Mouse (Mus musculus): ENCODE data around the gene Depp1. TPM values are rescaled to one million over a fixed set of nuclear protein-coding genes. Genes with fewer than 3 reads are reported as not detected.

Depp1 gene
- total and polyA plus RNA-seq, 2 experiments from 2014 or later: 41.3 to 347 TPM

DNA sequence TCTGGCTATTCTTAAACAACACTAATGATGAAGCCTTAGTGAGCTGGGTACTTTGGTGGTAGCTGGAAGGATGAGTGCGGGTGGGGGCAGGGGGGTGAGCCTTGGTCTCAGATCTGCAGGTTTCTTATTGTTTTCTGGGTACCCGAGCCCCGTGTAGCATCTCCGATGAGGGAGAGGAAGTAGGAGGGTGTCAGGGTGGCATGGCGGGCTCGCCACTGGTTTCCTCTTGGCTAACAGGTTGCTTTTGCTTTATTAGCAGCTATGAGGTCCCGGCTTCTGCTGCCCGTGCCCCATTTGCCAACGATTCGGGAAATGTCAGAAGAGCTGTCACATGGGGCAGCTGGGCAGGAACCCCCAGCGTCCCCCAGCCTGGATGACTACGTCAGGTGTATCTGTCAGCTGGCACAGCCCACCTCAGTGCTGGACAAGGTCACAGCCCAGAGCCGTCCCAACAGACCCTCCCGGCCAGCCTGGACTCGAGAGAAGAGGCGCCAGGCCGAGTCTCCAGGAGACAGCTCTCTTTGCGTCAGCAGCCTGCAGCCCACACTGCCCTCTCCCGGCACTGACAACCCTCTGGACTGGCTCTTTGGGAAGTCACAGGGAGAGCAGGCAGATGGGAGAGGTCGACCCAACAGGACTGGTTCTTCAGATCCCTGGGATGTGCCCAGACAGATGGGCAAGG is 1.2 kb downstream of the Depp1 start:
- peak overlapping the region; percentile 94 for H3K27ac ChIP-seq (ENCODE audit: low read depth)
- 27% methylated on average over 20 of the region's 20 CpGs for WGBS

DNA sequence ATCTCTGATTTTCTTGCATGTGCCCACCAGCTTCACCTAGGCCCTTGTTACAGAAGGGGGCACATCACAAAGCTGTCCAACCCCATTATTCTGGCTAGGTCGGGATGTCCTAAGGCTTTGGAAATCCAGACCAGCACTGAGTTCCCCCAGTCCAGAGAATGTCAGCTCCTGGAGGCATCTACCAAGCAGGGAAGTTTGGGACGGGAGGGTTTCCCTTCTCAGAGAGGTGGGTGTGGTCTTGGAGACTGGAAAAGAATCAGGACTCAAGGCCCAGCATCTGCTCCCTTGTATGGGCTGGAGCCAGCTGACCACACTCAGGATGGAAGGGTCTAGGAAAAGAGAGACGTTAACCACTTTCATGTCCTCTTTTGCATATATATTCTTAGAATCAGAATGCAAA is 2.8 kb downstream of the Depp1 start:
- Histone ChIP-seq H3K27ac (ENCODE audit: low read depth) (peak overlapping the region; percentile 94), H3K4me3 (ENCODE audit: low read depth, low read length) (peak overlapping the region; percentile 56; the same call in 1 of the 2 replicates), H3K4me1 (ENCODE audit: control insufficient read depth, insufficient read depth) (peaks cover 10% of the 10 kb centered on the region; the same call in 1 of the 2 replicates), H3K36me3 (replicated peaks; ENCODE audit: control insufficient read depth, insufficient read depth, low read length) (peaks cover 13% of the 10 kb centered on the region; the same call in 1 of the 2 replicates), H3K4me2 (ENCODE audit: low read depth, low read length) (peak overlapping the region; percentile 73), H3K27me3 (ENCODE audit: control insufficient read depth, insufficient read depth, low read length) (no peaks in the 10 kb centered on the region), H3K9me3 (replicated peaks; ENCODE audit: control insufficient read depth, low read length) (no peaks in the 10 kb centered on the region), H3K9ac (replicated peaks; ENCODE audit: low read depth, low read length) (peak overlapping the region; percentile 45)
- no peak for ATAC-seq (ENCODE audit: insufficient read depth, low read depth)
- no peak for DNase-seq (ENCODE audit: low spot score)
- TF ChIP-seq CTCF (IDR thresholded peaks at IDR 0.05; ENCODE audit: low read depth): no peak
- no peak for TF ChIP-seq EP300 (IDR thresholded peaks at IDR 0.05; ENCODE audit: low read depth)
- 58% methylated on average over 3 of the region's 3 CpGs for WGBS

More for the DNA sequence above, 1.2 kb downstream of the Depp1 start:
- DNase-seq (ENCODE audit: low spot score) (peak; percentile 80), ATAC-seq (ENCODE audit: insufficient read depth, low read depth) (peak; percentile 74)
- Histone ChIP-seq H3K4me2 (ENCODE audit: low read depth, low read length) (peak overlapping the region; percentile 73), H3K9me3 (replicated peaks; ENCODE audit: control insufficient read depth, low read length) (no peaks in the 10 kb centered on the region), H3K9ac (replicated peaks; ENCODE audit: low read depth, low read length) (peak overlapping the region; percentile 79), H3K27me3 (ENCODE audit: control insufficient read depth, insufficient read depth, low read length) (no peaks in the 10 kb centered on the region), H3K4me1 (ENCODE audit: control insufficient read depth, insufficient read depth) (peaks cover 21% of the 10 kb centered on the region; the same call in 1 of the 2 replicates), H3K4me3 (ENCODE audit: low read depth, low read length) (peak overlapping the region; percentile 56), H3K36me3 (replicated peaks; ENCODE audit: control insufficient read depth, insufficient read depth, low read length) (peaks cover 13% of the 10 kb centered on the region; the same call in 1 of the 2 replicates)
- TF ChIP-seq EP300 (IDR thresholded peaks at IDR 0.05; ENCODE audit: low read depth) (0 out of 2 replicates have a peak, but pooled peaks have one; percentile 32), CTCF (IDR thresholded peaks at IDR 0.05; ENCODE audit: low read depth) (peak; percentile 84)

DNA sequence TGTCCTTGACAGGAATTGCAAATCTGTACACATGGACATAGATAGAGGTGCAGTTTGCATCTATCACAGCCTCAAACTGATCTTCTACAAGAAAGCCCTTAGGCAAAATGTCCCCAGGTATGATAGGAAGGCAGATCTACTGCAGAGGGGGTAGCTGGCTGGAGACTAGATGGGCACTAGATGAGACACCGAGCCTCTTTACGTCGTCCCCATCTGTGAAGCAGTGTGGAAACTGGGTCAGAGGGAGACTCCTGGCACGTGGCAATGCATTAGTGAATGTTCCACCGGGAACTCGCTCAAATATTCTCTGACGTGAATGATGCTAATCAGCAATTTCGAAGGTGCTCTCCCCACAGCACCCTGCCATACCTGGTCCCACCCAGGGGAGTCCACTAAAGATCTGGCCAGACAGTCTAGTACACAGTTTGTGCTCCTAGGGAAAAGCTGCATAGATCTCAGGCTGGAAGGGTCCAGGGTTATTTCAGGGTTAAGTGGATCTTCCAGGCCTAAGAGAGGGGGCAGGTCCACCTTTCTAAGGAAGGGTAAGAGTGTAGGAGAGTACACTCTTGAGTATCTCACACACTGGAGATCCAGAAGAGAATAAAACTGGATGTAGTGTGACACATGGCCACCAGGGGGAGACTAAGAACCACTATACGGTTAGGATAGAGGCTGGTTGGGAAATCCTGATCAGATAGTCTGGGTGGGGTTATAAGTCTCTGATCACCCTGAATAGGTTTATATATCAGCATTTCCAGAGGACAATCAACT is 3.5 kb downstream of the Depp1 start:
- Histone ChIP-seq H3K4me3 (ENCODE audit: low read depth, low read length) (no peak overlapping the region), H3K9me3 (replicated peaks; ENCODE audit: control insufficient read depth, low read length) (no peaks in the 10 kb centered on the region), H3K27me3 (ENCODE audit: control insufficient read depth, insufficient read depth, low read length) (no peaks in the 10 kb centered on the region), H3K4me1 (ENCODE audit: control insufficient read depth, insufficient read depth) (peaks cover 9% of the 10 kb centered on the region; the same call in 1 of the 2 replicates), H3K36me3 (replicated peaks; ENCODE audit: control insufficient read depth, insufficient read depth, low read length) (peaks cover 13% of the 10 kb centered on the region; the same call in 1 of the 2 replicates), H3K9ac (replicated peaks; ENCODE audit: low read depth, low read length) (no peak overlapping the region), H3K27ac (ENCODE audit: low read depth) (no peak overlapping the region; the same call in 1 of the 2 replicates), H3K4me2 (ENCODE audit: low read depth, low read length) (peak overlapping the region; percentile 73)
- ATAC-seq (ENCODE audit: insufficient read depth, low read depth) (peak; percentile 34), DNase-seq (ENCODE audit: low spot score) (peak; percentile 66)
- TF ChIP-seq EP300 (IDR thresholded peaks at IDR 0.05; ENCODE audit: low read depth): no peak
- TF ChIP-seq CTCF (IDR thresholded peaks at IDR 0.05; ENCODE audit: low read depth): peak; percentile 87
- WGBS: 51% methylated on average over 9 of the region's 9 CpGs

DNA sequence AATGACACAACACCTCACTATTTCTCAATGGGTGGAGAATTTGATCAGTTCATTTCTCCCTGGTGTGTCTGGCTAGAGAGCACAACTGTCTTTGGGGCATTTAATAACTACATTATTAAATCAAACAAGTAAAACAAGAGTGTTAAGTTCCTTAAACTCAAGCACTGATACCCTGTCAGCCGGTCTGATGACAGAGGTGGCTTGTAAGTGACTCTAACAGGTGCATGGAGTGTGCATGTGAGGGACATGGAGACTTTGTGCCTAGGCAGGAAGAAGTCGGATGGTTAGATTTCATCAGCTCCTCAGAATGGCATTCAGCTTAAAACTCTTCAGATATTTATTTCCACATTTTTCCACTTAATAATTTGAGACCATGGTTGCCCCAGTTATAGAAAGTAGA is 13.0 kb downstream of the Depp1 start:
- no peak for ATAC-seq (ENCODE audit: insufficient read depth, low read depth)
- 77% methylated on average over 2 of the region's 2 CpGs for WGBS

DNA sequence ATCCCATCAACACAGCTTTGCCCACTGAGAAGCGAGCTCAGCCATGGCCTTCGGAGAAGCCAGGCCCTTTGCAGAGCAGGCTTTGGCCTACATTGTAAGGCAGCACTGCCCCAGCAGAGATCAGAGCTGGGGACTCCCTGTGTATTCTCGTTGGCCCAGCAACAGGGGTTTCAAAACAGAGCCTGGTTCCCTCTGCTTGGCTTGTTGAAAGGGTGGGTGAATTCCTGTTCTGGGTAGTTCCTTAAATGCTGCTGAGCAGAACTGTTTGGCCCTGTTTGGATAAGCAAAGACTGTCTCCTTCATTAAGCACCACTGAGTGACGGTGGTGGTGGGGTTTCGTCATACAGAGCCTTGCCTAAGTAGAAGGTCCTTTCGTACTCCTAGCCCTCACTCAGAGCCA is 13.6 kb downstream of the Depp1 start:
- no peak overlapping the region for H3K27ac ChIP-seq (ENCODE audit: low read depth)
- TF ChIP-seq CTCF (IDR thresholded peaks at IDR 0.05; ENCODE audit: low read depth) (no peak), EP300 (IDR thresholded peaks at IDR 0.05; ENCODE audit: low read depth) (no peak)
- peaks cover 6% of the 10 kb centered on the region; the same call in 1 of the 2 replicates for H3K4me1 ChIP-seq (ENCODE audit: control insufficient read depth, insufficient read depth)
- H3K4me2 ChIP-seq (ENCODE audit: low read depth, low read length): no peak overlapping the region
- H3K9me3 ChIP-seq (replicated peaks; ENCODE audit: control insufficient read depth, low read length): no peaks in the 10 kb centered on the region
- H3K4me3 ChIP-seq (ENCODE audit: low read depth, low read length): no peak overlapping the region
- DNase-seq (ENCODE audit: low spot score): no peak
- no peak overlapping the region for H3K9ac ChIP-seq (replicated peaks; ENCODE audit: low read depth, low read length)
- no peak for ATAC-seq (ENCODE audit: insufficient read depth, low read depth)
- H3K27me3 ChIP-seq (ENCODE audit: control insufficient read depth, insufficient read depth, low read length): no peaks in the 10 kb centered on the region
- whole genome bisulfite sequencing: 75% methylated on average over 6 of the region's 6 CpGs
- no peaks in the 10 kb centered on the region for H3K36me3 ChIP-seq (replicated peaks; ENCODE audit: control insufficient read depth, insufficient read depth, low read length)

More for the DNA sequence above, 13.0 kb downstream of the Depp1 start:
- no peak overlapping the region for H3K27ac ChIP-seq (ENCODE audit: low read depth)
- no peak overlapping the region for H3K4me2 ChIP-seq (ENCODE audit: low read depth, low read length)
- TF ChIP-seq EP300 (IDR thresholded peaks at IDR 0.05; ENCODE audit: low read depth): no peak
- no peak for TF ChIP-seq CTCF (IDR thresholded peaks at IDR 0.05; ENCODE audit: low read depth)
- peaks cover 6% of the 10 kb centered on the region; the same call in 1 of the 2 replicates for H3K4me1 ChIP-seq (ENCODE audit: control insufficient read depth, insufficient read depth)
- H3K9me3 ChIP-seq (replicated peaks; ENCODE audit: control insufficient read depth, low read length): no peaks in the 10 kb centered on the region
- H3K4me3 ChIP-seq (ENCODE audit: low read depth, low read length): no peak overlapping the region
- no peaks in the 10 kb centered on the region for H3K36me3 ChIP-seq (replicated peaks; ENCODE audit: control insufficient read depth, insufficient read depth, low read length)
- no peaks in the 10 kb centered on the region for H3K27me3 ChIP-seq (ENCODE audit: control insufficient read depth, insufficient read depth, low read length)
- DNase-seq (ENCODE audit: low spot score): no peak
- no peak overlapping the region for H3K9ac ChIP-seq (replicated peaks; ENCODE audit: low read depth, low read length)

All from heart, postnatal 0 days (tissue).